Mouse (Mus musculus) midbrain, embryonic 15.5 days (tissue): ENCODE results near the gene Atxn3. TPM values are rescaled to one million over a fixed set of nuclear protein-coding genes. Genes with fewer than 3 reads are reported as not detected.

Experiments
- polyA plus RNA-seq: library from polyadenylated mRNA; unstranded; fragments of >200 nt; fragmentation: Nextera tagmentation; extraction: Ambion mirVana; gene quantifications from 2 replicates; pipeline ENCODE4 v1.2.1, GENCODE M21; 2015

The Atxn3 gene
- polyA plus RNA-seq, 1 experiment from 2014 or later: 12.0 TPM

Other genes with a start within 250 kb of the Atxn3 start
- 0.18 and 0.39 TPM in 2 replicates for gene Tc2n, start 239.7 kb downstream of the Atxn3 start, polyA plus RNA-seq
- 10.1 and 11.6 TPM in 2 replicates for gene Fbln5, start 139.2 kb downstream of the Atxn3 start, polyA plus RNA-seq
- 23.6 and 26.5 TPM in 2 replicates for gene Trip11, start 45.0 kb downstream of the Atxn3 start, polyA plus RNA-seq
- gene Cpsf2, start 17.7 kb upstream of the Atxn3 start, polyA plus RNA-seq: 28.5 and 28.8 TPM in 2 replicates
- 1.7 and 1.8 TPM in 2 replicates for gene Slc24a4, start 170.5 kb upstream of the Atxn3 start, polyA plus RNA-seq